Mouse (Mus musculus) ovary, adult 18-20 months (tissue): ENCODE data around the gene Pnkd.

ENCODE experiments used
- DNase-seq: peaks from one replicate; pipeline ENCODE4 v3.0.0; 2022; ENCODE audit warnings: low spot score, mixed read lengths

Gene Pnkd

DNA sequence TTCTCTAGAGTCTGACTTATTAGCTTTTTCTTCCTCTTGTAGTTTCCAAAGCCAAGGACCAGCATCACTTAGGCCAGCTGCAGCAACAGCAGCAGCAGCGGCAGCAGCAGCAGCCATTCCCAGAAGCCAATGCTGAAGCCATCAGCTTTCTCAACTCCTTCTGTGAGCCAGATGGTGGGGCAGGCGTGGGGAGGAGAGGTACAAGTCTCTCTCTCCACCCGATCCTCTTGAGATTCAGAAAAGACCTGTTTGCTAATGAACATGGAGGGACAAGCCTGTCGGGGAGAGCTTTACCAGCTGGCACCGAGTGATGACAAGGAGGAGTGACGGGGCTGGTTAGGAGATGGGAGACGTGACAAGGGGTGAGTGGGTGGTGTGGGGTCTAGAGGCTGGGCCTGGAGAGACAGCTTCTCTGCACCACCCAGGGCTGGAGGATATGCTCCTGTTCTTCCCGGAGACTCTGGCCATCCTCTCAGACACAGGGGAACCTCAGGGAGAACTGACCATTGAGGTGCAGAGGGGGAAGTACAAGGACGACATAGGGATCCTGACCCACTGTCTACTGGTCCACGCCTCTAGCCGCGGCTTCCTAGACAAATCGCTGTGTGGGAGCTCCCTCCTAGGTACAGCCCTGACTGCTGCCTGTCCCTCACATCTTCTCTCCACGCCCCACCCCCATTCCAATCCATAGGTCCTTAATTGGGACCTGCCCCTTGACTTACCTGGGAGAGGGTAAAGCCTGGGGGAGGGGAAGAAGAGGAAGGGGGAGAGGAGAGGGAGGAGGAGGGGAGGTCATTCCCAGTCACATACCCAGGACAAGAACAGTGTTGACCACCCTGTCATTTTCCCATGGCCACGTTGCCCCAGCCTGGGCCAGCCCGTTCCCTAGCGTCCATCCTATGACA is 77.8 kb downstream of the Pnkd start:
- DNase-seq = no peak

DNA sequence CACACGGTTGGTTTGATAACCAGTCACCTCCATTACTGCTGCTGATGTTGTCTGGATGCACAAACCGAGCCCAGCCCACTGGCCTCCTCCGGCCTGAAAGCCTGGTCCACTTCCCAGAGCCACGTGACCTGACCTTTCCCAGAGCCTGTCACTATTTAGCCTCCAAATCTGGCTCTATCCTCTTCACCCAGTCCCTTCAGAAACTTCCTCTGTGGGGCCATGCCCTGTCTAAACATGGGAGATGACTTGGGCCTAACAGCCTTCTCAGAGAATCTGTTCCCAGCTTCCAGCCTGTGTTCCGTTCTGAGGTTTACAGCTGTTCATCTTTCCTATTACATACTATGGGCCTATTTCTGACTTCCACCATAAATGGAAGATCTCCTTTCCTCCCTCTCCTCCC is 78.7 kb downstream of the Pnkd start:
- no peak for DNase-seq

DNA sequence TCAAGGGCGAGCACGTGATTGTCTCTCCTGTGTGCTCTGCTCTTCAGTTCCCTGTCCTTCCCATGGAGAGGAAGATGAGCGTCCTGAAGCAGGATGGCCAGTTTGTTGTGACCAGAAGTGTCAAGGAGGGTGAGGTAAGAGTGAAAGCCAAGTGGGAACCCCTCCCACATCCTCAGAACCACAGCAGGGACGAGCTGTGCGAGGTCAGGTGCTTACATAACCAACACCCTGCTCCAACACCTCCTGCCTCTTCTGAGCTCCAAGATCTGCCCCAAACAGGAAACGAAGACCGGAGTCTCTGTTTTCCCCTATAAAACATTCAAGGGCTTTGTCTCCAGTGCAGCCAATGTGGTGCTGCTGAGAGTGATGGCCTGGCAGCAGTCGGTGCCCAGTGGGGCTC is 79.5 kb downstream of the Pnkd start:
- DNase-seq = no peak

DNA sequence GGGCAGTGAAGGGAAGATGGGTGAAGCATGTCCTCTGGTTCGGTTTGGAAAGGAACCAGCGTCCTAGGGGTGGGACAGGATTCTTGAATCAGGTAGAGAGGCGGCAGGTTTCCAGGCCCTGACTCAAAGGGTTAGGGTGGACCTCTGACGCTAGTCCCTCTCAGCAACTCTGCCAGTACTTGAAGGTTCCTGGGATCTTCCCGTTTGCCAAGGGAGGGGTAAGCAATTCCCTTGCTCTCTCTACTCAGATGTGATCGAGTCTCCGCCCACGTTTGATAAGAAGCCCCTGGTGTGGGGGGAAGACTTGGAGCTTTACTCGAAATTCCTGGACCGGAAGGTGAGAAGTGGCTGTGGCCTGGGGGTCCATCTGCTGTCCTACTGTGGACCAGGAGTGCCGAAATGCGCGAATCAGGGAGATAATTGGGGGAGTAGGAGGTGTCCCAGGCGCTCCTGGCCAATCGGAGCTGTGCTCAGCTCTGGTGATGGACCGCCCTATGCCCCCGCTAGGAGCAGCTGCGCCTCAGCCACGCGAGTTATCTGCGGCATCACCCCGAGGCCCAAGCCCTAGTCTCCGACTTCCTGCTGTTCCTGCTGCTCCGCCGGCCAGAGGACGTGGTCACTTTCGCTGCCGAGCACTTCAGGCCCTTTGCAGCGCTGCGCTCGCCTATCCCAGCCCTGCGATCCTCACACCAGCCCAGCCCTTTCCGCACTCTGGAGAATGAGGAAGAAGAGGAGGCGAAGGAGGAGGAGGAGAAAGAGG is 83.3 kb downstream of the Pnkd start:
- peak; percentile 67 for DNase-seq

DNA sequence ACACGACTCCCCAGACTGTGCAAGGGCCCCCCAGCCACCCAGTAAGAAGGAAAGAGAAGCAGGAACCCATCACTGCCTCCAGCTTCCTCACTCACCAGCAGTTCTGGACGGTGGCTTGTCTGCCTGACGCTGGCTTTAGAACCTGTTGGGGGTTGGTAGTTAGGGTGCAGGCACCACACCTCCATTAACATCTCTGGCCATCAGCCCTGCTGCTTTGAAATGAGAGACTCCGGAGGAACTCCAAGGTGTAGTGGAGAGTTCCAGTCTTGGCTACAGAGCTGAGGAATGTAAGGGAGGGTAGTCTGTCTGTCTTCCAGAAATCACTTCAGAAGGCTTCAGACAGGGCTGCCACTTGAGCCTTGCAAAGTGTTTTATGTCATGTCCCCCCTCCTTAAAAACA is 85.3 kb downstream of the Pnkd start:
- no peak for DNase-seq

DNA sequence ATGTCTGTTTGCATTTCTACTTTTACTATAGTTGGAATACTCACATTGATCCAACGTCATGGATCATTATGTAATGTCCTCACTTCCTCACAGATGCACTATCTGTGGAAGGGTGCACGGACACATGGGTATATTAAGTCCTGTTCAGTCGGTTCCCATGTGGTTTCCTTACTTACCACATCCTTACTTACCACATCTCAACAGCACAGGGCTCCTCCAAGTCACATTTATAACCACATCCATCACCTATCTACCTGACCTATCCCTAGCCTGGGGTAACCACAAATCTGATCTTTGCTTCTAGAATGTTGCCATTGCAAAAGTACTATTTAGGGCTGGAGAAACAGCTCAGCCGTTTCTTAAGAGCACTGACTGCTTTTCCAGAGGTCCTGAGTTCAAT is 88.6 kb downstream of the Pnkd start:
- no peak for DNase-seq

DNA sequence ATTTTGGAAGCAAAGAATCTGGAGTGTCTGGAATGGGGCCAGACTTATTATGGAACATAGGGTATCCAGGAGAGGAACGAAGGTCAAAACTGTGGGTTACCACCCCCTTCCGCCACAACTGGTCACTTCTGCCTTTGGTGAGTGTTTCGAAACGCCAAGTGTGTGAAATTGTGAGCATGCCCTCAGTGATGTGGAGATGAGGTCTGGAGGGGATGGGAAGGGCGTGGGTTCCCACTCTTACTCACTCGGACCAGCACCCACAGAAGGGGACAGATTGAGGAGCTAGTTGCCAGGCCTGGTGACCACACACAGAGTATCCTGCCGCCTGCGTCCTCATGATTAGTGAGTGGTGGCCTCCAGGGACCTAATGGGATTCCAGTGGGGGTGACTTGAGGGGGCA is 90.2 kb downstream of the Pnkd start, which contains the start of gene Slc11a1:
Gene Slc11a1 (plus strand): TSS at position 216 of the 400 bp plus-strand sequence.
- no peak for DNase-seq

DNA sequence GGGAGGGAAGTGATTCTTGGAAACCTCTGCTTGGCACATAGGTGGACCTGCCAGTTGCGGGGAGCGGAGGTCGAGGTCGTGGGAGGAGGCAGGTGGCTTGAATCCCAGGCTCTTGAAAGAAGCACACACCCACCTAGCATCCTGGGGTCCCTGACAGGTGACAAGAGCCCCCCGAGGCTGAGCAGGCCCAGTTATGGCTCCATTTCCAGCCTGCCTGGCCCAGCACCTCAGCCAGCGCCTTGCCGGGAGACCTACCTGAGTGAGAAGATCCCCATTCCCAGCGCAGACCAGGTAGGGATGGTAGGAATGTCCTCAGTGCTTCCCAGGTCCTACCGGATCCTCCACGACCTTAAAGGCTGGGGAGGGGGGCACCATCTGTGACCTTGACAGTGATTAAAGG is 90.8 kb downstream of the Pnkd start:
- DNase-seq = no peak

DNA sequence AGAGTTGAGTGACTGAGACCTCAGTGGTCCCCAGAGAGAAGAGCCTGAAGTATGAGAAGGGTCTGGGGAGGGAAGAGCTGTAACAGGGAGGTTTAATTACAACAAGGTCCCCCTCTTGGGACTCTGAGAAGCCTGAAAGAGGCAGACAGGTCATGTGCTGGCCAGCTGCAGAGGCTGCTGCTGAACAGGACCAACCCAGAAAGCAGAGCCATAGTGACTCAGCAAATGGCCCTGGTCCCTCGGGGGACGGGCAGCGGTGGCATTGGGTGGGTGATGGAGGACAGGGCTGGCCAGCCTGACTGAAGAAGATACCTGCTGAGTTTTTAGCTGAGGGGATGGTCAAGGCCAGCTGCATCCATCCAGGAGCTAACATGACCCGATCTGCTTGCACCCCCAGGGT is 91.7 kb downstream of the Pnkd start:
- DNase-seq = no peak

DNA sequence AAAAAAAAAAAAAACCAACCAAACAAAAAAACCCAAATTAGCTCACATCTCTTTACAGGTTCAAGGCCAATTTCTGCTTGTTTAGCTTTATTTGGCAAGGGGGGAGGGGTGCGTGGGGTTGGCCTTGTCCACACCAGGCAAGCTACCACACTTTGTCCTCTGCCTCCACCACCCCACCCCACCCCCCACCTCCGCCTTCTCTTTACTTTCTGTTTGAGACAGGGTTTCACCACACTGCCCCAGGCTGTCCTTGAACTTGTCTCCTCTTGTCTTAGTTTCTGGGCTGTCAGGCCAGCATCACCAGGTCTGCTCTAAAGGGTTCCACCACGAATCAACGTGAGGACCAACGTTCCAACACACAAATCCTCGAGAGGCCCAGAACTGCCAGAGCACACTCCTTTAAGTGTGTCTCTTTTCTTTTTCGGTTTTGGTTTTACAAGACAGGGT is 94.4 kb downstream of the Pnkd start:
- no peak for DNase-seq

DNA sequence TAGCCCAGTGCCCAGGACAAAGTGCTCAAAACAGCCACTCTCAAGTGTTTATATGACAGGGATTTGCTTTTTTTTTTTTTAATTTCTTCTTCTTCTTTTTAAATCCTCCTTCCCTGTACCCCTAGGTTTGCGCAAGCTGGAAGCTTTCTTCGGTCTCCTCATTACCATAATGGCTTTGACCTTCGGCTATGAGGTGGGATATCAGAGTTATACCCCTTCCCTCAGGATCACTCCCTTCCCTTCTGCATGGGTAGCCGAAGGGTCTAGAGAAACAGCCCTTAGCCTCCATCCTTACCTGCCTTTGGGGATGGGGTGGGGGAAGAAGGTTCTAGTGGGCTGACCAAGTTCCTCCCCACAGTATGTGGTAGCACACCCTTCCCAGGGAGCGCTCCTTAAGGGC is 95.8 kb downstream of the Pnkd start:
- no peak for DNase-seq

DNA sequence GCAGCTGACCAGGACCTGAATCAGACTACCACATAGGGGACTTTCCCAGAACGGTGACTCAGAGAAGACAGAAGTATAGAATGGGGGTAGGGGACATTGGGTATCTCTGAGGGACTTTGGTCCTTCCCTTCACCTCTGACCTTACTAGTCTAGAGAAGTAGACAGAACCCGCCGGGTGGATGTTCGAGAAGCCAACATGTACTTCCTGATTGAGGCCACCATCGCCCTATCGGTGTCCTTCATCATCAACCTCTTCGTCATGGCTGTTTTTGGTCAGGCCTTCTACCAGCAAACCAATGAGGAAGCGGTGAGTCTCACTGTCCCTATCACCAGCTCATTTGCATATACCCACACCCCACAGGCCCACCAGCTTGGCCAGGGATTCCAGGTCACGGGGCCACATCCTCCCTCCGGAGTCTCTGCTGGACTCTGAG is 96.9 kb downstream of the Pnkd start:
- DNase-seq = no peak

DNA sequence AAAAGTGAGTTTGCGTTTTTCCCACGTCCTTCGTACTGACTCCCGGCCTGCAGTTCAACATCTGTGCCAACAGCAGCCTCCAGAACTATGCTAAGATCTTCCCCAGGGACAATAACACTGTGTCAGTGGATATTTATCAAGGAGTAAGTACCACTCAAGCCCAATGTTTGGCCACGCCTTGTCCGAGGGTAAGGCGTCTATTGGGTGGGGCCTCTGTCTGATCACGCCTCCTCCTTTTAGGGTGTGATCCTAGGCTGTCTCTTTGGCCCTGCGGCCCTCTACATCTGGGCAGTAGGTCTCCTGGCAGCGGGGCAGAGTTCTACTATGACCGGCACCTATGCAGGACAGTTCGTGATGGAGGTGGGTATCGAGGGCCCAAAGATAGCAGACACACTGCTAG is 98.7 kb downstream of the Pnkd start:
- no peak for DNase-seq

DNA sequence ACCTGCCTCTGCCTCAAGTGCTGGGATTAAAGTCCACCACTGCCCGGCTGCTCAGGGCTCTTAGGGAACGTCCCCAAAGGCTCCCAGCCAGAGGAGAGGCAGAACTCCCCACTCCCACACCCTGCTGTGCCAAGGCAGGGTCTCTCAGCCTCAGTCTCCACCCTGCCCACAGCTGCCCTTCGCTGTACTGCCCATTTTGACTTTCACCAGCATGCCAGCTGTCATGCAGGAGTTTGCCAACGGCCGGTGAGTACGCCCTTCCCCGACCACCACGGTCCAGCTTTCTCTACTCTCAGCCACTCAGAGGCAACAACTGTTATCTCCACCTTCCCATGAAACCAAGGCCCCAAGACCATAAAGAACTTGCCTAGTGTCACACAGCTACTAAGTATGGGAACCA is 99.8 kb downstream of the Pnkd start:
- DNase-seq = no peak

DNA sequence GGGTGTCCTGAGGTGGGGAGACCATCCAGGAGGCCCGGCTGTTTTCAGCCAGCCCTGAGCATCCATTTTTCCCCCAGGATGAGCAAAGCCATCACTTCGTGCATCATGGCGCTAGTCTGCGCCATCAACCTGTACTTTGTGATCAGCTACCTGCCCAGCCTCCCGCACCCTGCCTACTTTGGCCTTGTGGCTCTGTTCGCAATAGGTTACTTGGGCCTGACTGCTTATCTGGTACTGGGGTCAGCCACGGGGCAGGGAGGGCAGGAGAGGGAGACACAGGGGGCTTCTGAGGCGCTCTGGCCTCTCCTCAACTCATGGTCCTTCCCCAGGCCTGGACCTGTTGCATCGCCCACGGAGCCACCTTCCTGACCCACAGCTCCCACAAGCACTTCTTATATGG is 100.3 kb downstream of the Pnkd start:
- no peak for DNase-seq

DNA sequence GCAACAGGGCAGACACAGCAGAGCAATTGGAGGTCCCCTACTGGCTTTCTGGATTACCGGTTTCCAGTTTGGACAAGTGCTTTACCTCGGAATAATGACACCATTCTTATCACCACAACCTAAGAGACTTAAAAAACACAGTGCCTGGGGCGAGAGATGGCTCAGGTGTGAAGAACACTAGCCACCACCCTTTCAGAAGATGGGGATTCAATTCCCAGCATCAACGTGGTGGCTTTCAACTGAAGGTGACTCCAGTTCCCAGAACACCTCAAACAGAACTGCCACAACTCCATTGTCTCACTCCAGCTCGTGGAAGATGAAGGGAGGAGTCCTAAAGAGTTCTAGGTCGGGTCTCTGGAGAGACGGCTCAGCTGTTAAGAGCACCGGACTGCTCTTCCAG is 100.8 kb downstream of the Pnkd start:
- DNase-seq = no peak

DNA sequence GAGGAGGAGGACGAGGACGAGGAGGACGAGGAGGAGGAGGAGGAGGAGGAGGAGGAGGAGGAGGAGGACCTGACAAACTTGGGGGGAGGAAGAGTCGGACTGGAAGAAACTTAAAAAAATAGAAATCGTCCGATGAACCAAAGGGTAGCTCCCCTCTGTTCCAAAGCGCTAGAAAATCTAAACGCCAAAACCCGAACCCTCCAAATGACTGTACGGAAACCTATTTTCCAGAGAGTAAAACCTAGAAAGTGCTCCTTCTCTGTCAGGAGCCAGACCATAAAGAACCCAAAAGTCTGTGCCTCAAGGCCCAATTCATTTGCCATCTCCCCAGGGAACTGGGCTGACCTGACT is 101.6 kb downstream of the Pnkd start:
- DNase-seq = no peak

DNA sequence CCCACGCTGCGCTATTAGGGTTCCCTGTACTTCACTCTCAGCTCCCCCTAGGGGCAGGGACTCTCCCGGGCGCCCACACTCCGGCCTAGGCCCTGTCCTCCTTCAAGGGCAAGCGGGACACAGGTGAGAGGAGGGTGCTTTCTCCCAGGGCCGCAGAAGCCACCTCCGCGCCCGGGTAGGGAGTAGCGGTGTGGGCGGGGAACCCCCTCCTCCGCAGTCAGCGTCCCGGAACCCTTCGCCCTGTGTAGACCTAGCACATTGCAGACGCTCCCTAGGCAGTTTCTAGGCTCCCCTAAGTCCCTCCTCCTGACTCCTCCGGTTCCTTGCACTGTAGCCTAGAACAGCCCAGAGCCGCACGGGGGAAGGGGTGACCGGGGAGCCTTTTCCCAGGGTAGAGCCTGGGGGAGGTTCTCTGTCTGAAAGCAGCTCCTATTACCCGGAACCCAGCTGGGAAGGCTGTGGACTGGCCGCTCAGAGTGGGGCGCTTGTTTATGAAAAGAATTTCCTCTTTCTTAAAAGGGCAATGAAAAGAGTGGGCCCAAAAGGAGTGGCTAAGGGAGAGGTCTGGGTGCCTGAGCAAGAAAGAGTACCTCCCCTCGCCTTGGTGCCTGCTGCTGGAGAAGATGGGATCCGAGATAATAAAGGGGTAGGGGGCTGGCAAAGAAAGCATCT is 102.1 kb downstream of the Pnkd start:
- peak; percentile 90 for DNase-seq

DNA sequence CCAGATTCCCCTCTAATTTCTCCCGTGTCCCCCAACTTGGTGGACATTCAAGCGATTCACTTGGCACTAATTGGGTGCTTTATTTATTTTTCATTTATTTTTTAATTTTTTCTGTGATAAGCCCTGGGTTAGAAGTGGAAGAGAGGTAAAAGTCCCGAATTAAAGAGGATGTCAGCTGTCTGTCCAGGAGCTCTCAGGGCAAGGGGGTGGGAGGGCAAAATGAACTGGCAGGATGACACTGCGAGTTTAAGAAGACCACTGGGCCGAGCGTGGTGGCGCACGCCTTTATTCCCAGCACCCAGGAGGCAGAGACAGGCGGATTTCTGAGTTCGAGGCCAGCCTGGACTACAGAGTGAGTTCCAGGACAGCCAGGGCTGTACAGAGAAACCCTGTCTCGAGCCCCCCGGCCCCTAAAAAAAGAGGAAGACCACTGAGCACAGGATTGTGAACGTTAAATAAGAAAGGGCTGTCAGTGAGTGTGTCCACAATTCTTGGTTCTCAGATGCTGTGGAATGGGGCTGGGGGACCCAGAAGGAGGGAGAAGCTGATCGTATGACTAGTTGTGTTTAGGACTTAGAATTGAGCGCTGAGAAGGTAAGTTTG is 102.8 kb downstream of the Pnkd start:
- no peak for DNase-seq

DNA sequence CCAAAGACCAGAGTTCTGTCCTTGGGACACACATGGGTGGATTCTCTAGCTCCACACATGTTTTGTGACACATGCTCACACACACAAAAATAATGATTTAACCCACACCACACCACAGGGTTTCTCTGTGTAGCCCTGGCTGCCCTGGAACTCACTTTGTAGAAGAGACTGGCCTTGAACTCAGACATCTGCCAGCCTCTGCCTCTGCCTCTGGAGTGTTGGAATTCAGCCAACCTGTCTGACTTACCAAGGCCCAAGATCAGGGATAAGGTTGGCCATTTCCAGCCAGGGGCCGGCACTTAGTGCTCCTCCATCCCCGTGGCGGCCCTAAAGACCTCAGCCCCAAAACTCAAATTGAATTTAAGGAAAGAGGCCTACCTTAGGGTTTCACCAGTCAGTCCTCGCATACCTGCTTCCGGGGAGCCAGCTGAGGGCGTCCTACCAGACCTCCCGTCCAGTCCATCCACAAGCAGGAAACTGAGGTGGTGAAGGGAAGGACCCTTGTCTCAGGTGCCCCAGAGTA is 103.7 kb downstream of the Pnkd start:
- no peak for DNase-seq

DNA sequence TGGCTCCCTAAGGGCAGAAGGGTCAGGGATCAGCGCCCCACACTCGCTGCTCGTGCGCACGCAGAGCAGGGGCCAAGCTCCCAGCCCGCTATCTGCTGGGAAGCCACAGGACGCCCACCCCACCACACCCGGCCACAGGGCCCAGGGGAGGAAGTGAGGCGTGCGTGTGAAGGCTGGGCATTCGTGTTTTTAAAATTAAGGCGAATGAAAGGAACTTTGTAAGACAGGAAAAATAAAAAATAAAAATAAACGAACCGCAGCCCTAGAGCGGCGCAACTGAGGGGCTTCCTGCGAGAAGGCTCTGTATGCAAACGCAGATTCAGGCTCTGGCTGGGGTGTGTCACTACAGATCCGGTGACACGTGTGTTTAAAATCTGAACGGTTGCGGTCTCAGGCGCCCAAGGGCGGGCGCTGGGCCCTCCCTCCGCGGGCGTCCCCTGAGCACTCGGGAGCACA is 105.1 kb downstream of the Pnkd start:
- peak; percentile 34 for DNase-seq
